Mouse (Mus musculus) E14TG2a.4 (cell line): ENCODE data around the gene Myoz2.

ENCODE experiments used
- CTCF ChIP-seq: conservative IDR thresholded peaks from 2 replicates; pipeline ENCODE4 v1.5.1; 2014; ENCODE audit warnings: low read length
- NANOG ChIP-seq: IDR thresholded peaks from 2 replicates; pipeline ENCODE4 v1.6.1; 2014; ENCODE audit warnings: borderline replicate concordance, low read length, mixed read lengths

DNA sequence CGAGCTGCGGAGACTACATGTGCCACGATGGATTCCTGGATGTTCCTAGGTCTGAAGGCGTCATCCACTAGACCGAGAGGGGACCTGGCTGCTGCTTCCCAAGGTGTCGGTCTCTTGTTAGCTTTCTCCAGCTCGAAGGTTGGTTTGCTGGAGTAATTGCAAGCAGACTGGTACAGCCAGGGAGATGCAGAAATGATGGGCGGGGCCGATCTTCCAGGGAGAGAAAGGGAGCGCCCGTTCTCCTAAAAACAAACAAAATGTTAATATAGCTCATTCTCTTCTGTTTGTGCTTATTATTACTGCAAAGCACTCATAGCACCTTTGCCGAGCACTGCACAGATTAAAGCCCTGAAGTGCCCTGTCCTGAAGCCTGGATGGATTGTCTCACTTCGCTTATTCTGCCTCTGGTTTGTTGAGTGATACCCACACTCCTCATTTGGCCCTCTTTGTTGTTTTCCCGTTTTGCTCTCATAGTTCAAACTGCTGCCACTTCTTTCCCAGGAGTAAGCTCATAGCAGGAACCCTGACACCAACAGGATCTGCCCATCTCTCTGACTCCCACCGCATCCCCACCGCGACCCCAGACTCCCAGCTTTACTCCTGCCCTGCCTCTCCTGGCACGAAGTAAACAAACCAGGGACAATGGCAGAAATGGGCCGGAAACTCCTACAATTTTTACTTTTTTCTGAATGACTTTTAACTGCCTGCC lies 45.4 kb upstream of the Myoz2 start:
- no peak for TF ChIP-seq CTCF
- no peak for TF ChIP-seq NANOG
